Mouse (Mus musculus) adrenal gland, postnatal 36 days (tissue): Measurements from ENCODE around the gene Usp47. TPM values are rescaled to one million over a fixed set of nuclear protein-coding genes. Genes with fewer than 3 reads are reported as not detected.

ENCODE experiments used
- DNase-seq, 2 experiments: peaks; one replicate each; pipeline ENCODE4 v3.0.0; 2021; ENCODE audit warnings: mixed read lengths in 1 of 2
- total RNA-seq, 2 experiments: library from RNA; stranded (reverse); gene quantifications; 2 replicates each; pipeline ENCODE4 v1.2.3; 2021

Usp47 gene
- total RNA-seq, 2 experiments from 2014 or later = 65.1 to 74.9 TPM

DNA sequence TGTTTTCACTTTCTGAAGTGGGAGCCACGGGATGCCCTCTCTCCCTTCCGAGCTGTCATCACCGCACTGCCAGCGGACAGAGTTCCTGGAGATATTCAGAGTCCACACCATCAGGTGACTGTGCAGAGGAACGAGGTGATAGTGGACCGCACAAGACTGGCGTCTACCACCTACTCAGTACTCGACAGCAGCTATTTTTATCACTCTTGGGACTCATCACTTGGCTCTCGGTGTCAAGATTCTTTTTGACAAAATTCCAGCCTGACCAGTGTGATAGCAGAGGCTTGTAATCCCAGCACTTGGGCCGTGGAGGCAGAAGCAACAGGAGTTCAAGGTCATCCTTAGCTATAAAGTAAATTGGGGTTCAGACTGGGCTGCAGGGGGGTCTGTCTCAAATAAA lies 125.8 kb downstream of the Usp47 start:
- DNase-seq = no peak

DNA sequence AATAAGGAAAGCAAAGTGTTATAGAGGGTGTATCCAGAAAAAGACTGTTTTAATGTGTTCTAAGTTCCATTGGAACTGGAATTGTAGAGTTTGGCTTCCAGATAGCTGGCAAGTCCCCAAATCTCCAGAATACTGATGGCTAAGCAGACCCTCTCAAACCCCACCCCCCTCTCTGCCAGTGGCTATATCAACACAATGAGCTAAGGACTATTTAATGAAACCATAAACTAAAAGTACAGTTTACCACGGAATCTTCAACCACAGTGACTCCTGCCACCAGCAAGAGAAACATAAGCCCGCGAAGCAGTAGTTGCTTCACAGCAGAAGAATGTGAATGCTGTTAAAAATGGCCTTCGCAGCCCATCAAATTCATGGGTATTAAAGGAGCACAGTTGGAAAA lies 131.1 kb downstream of the Usp47 start:
- DNase-seq = no peak

DNA sequence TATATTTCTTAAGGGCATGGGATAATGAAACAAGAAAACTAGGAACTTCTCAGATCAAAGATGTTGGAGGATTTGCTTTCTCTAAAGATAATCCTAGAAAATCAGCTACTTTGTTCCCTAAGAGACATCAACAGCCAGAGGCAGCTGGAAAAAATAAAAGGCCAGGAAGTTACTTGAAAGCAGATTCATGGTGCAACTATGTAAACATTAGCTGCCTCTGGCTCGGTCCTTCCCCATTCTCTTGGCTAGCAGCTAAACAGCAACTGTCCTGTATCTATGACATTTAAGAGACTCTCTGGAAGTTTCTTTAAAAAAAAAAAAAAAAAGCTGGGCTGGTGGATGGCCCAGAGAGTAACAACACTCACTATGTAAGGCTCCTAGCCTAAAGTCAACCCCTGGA lies 131.9 kb downstream of the Usp47 start:
- DNase-seq = no peak

DNA sequence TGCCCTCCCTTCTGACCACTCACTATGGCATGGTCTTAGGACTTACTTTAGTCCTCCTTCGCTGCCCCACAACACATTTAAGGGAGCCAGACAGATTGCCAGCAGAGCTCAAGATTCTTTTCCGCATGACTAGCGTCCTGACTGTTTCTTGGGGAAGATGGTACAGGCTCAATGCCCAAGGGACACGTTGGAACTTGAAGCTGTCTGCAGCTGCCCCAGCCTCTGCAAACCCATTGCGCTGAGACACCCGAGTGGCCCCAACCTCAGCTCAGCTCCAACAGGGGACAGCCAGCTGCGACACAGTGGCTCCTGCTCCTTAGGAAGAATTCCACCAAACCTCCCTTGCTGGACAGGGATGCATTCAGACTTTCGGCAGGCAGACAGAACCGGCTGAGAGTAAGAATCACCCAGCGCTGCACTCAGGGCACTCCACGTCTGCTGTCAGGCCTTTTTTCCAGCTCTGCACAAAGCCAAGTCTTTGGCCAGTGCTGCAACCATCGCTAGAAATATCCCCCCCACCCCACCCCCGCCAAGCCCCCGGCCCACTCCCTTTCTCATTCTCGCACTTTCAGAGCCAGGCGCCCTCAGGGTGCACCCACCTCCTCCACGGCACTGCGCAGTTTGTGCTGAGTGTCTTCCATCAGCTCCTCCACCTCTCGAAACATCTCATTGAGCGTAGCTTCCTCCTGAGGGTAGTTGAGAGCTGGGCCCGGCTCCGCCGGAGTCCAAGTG lies 134.4 kb downstream of the Usp47 start:
- no peak for DNase-seq

DNA sequence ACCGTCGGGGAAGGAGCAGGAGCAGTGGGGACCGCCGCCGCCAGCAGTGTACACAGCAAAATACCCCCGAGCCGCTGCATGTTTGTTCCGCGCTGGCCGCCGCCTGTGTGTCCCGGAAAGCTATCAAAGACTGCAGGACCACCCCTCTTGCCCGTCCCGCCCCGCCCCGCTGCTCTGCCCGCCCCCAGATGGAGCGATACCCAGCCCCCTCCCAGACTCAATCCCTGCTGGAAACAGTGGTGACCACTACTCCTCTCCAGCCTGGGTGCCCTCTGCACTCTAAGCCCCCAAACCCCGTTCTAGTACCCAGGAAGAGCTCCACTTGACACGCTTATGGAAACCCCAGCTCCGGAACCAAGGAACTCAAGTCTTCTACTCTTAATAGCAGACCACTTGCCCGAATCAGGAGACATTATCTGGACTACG lies 135.0 kb downstream of the Usp47 start:
- DNase-seq = peak; percentile 25 to 37

DNA sequence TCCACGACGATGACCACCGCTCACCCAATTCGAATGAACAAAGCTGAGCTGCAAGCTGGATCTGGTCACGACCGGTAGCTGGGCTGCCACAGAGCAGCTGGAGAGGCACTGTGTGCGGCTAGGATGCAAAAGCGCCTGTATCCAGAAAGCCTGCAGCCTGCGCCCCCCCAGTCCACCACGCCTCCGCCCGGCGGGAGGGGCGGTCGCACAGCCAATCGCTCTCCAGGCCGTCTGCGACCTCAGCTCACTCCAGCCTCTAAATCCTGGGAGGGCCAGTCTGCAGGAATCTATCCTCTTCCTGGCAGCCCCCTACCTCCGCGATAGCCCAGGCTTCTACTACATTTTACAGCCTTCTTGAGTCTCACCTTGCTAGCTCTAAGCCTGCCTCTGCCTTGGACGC lies 135.6 kb downstream of the Usp47 start, which contains the start of gene Dkk3:
Gene Dkk3 (minus strand): TSS at position 116 of the 400 bp plus-strand sequence.
- peak; percentile 23 to 49 for DNase-seq

DNA sequence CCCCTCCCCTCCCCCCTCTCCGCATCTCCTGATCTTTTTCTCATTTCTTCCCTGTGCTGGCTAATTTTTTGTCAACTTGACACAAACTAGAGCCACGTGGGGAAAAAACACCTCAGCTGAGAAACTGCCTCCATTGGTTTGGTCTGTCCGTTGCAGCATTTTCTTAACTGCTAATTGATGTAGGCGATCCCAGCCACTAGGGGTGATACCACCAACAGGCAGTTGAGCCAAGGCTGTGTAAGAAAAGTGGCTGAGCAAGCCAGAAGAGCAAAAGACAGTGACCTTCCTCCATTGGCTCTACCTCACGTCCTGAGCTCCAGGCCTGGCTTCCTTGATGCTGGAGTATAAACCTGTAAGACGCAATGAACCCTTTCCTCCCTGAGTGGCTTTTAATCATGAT lies 136.5 kb downstream of the Usp47 start:
- DNase-seq = no peak

Other genes with a start within 250 kb of the Usp47 start
- 10 to 100 TPM; 14.3 to 18.6 TPM for gene Galnt18, start 243.5 kb upstream of the Usp47 start, total RNA-seq
- 10 to 100 TPM; 15.9 to 18.9 TPM for gene Dkk3, start 135.6 kb downstream of the Usp47 start, total RNA-seq
- gene Mical2, start 202.4 kb downstream of the Usp47 start, total RNA-seq = 10 to 100 TPM in 1 of 2 experiments, 1 to 10 TPM in 1; 8.5 to 19.7 TPM